In genomic region chr5:24586106-24586505, GRCm38 (mm10) we compare ENCODE assay signal across 8 mouse cellular contexts. TPM values are rescaled to one million over a fixed set of nuclear protein-coding genes. Genes with fewer than 3 reads are reported as not detected.
DNase-seq lines count a peak whose midpoint lies in the region; ATAC-seq and TF ChIP-seq lines count a peak whose summit lies in the region.

No protein-coding gene starts in this region.

- ATAC-seq in limb, embryonic 14.5 days (ENCODE audit: low FRiP score, low read depth), result peak; percentile 6; the same call in 1 of the 2 replicates
- no peak for ATAC-seq in stomach, embryonic 15.5 days (ENCODE audit: insufficient read depth, low FRiP score, low read depth)

- peak overlapping the region; percentile 90 for H3K4me3 ChIP-seq in spleen, adult 2 months (ENCODE audit: extremely low read depth, insufficient read depth, insufficient read length)
- H3K4me3 ChIP-seq in embryonic fibroblast, embryonic 13.5 days (ENCODE audit: insufficient read depth, low read length), result peak overlapping the region; percentile 86
- H3K4me3 ChIP-seq in limb, embryonic 14.5 days (replicated peaks; ENCODE audit: low read length), result peak overlapping the region; percentile 76
- H3K4me3 ChIP-seq in stomach, embryonic 15.5 days (replicated peaks), result peak overlapping the region; percentile 80

- no peaks in the 10 kb centered on the region for H3K9me3 ChIP-seq in limb, embryonic 14.5 days (ENCODE audit: control insufficient read depth, low read length)
- H3K9me3 ChIP-seq in stomach, embryonic 15.5 days, result no peaks in the 10 kb centered on the region

- no peaks in the 10 kb centered on the region for H3K27me3 ChIP-seq in spleen, adult 2 months (ENCODE audit: control insufficient read depth, insufficient read depth, low read length)
- H3K27me3 ChIP-seq in limb, embryonic 14.5 days (ENCODE audit: control insufficient read depth, insufficient read depth, low read length), result no peaks in the 10 kb centered on the region
- no peaks in the 10 kb centered on the region for H3K27me3 ChIP-seq in stomach, embryonic 15.5 days (replicated peaks)

- peak overlapping the region; percentile 74 for H3K4me2 ChIP-seq in limb, embryonic 14.5 days (replicated peaks; ENCODE audit: low read depth, low read length, severe bottlenecking)
- H3K4me2 ChIP-seq in stomach, embryonic 15.5 days, result peak overlapping the region; percentile 81

- H3K36me3 ChIP-seq in spleen, adult 2 months (ENCODE audit: control insufficient read depth, insufficient read depth, low read length), result peaks cover 7% of the 10 kb centered on the region; the same call in 1 of the 2 replicates
- H3K36me3 ChIP-seq in limb, embryonic 14.5 days (ENCODE audit: control insufficient read depth, insufficient read depth, low read length), result peaks cover 28% of the 10 kb centered on the region
- peaks cover 15% of the 10 kb centered on the region; the same call in 1 of the 2 replicates for H3K36me3 ChIP-seq in stomach, embryonic 15.5 days

- H3K9ac ChIP-seq in limb, embryonic 14.5 days (ENCODE audit: low read depth, low read length, severe bottlenecking), result peak overlapping the region; percentile 75
- H3K9ac ChIP-seq in stomach, embryonic 15.5 days, result peak overlapping the region; percentile 52; the same call in 1 of the 2 replicates

- no peak for TF ChIP-seq CTCF in spleen, adult 2 months (IDR thresholded peaks at IDR 0.05; ENCODE audit: extremely low read depth, insufficient read depth, insufficient read length, insufficient replicate concordance)
- no peak for TF ChIP-seq CTCF in embryonic fibroblast, embryonic 13.5 days (IDR thresholded peaks at IDR 0.05; ENCODE audit: borderline replicate concordance, insufficient read depth, low read length)

- WGBS in spleen, adult 2 months, result 7% methylated on average over 8 of the region's 8 CpGs
- 9% methylated on average over 8 of the region's 8 CpGs for WGBS in limb, embryonic 14.5 days
- WGBS in stomach, embryonic 15.5 days, result 11% methylated on average over 8 of the region's 8 CpGs

- H3K27ac ChIP-seq in spleen, adult 2 months (ENCODE audit: insufficient read depth, low read length), result 0 out of 2 replicates have a peak overlapping the region, but pooled peaks have one; percentile 10
- no peak overlapping the region for H3K27ac ChIP-seq in embryonic fibroblast, embryonic 13.5 days (ENCODE audit: insufficient read depth, low read length)
- H3K27ac ChIP-seq in limb, embryonic 14.5 days (replicated peaks; ENCODE audit: low read depth, low read length), result no peak overlapping the region
- no peak overlapping the region for H3K27ac ChIP-seq in stomach, embryonic 15.5 days

- H3K4me1 ChIP-seq in spleen, adult 2 months (ENCODE audit: control insufficient read depth, insufficient read depth, insufficient read length), result peaks cover 7% of the 10 kb centered on the region; the same call in 1 of the 2 replicates
- H3K4me1 ChIP-seq in embryonic fibroblast, embryonic 13.5 days (ENCODE audit: control insufficient read depth, insufficient read depth, low read length), result peaks cover 9% of the 10 kb centered on the region
- peaks cover 16% of the 10 kb centered on the region for H3K4me1 ChIP-seq in limb, embryonic 14.5 days (ENCODE audit: control insufficient read depth, insufficient read depth, low read length)
- peaks cover 19% of the 10 kb centered on the region for H3K4me1 ChIP-seq in stomach, embryonic 15.5 days

- no peak for TF ChIP-seq POLR2A in spleen, adult 2 months (IDR thresholded peaks at IDR 0.05; ENCODE audit: low read depth, low read length)
- TF ChIP-seq POLR2A in embryonic fibroblast, embryonic 13.5 days (IDR thresholded peaks at IDR 0.05; ENCODE audit: low read depth, low read length), result no peak
- no peak for TF ChIP-seq POLR2A in limb, embryonic 14.5 days (IDR thresholded peaks at IDR 0.05; ENCODE audit: borderline replicate concordance, extremely low read depth, insufficient read depth, insufficient read length)

- DNase-seq in spleen, adult 2 months (ENCODE audit: low read depth in 1 of 2, low spot score in 2 of 2), result no peak
- no peak for DNase-seq in spleen, postnatal 14 days (ENCODE audit: low spot score in 2 of 2)
- DNase-seq in limb, embryonic 14.5 days (ENCODE audit: low spot score), result no peak
- DNase-seq in cerebellum, adult 8-10 months, result no peak
- no peak for DNase-seq in spleen, postnatal 36 days (ENCODE audit: low spot score in 2 of 2)
- DNase-seq in adrenal gland, postnatal 36 days, result no peak

RNA-seq across cellular contexts. Expression of gene Chpf2, which starts 0.4 kb away (rescaled TPM):
- 30.0 and 38.9 TPM in 2 replicates for polyA plus RNA-seq in spleen, adult 2 months (2012; rRNA removed)
- polyA plus RNA-seq in embryonic fibroblast, embryonic 13.5 days (2011; ENCODE audit: insufficient read length, low read depth, missing spikeins), result 45.5 and 54.6 TPM in 2 replicates
- polyA plus RNA-seq in limb, embryonic 14.5 days (2012; rRNA removed), result 56.2 and 57.0 TPM in 2 replicates
- polyA plus RNA-seq in limb, embryonic 14.5 days (2014; fragmentation: Nextera tagmentation; extraction: Ambion mirVana), result 21.3 and 23.1 TPM in 2 replicates
- polyA plus RNA-seq in stomach, embryonic 15.5 days (2015; fragmentation: Nextera tagmentation; extraction: Ambion mirVana), result 18.6 and 21.2 TPM in 2 replicates
- total RNA-seq in adrenal gland, postnatal 36 days (2021), result 10 to 100 TPM; 35.7 to 52.5 TPM

RNA-seq across cellular contexts. Expression of gene Abcf2, which starts 8.8 kb away (rescaled TPM):
- 30.6 and 43.3 TPM in 2 replicates for polyA plus RNA-seq in spleen, adult 2 months (2012; rRNA removed)
- polyA plus RNA-seq in embryonic fibroblast, embryonic 13.5 days (2011; ENCODE audit: insufficient read length, low read depth, missing spikeins), result 69.3 and 73.4 TPM in 2 replicates
- polyA plus RNA-seq in limb, embryonic 14.5 days (2012; rRNA removed), result 81.0 and 82.5 TPM in 2 replicates
- polyA plus RNA-seq in limb, embryonic 14.5 days (2014; fragmentation: Nextera tagmentation; extraction: Ambion mirVana), result 94.3 TPM in 2 replicates
- polyA plus RNA-seq in stomach, embryonic 15.5 days (2015; fragmentation: Nextera tagmentation; extraction: Ambion mirVana), result 85.9 and 90.0 TPM in 2 replicates
- 10 to 100 TPM; 69.3 to 79.2 TPM for total RNA-seq in adrenal gland, postnatal 36 days (2021)

RNA-seq across cellular contexts. Expression of gene 4931409K22Rik, which starts 29.5 kb away (rescaled TPM):
- polyA plus RNA-seq in spleen, adult 2 months (2012; rRNA removed), result not detected in 2 replicates
- not detected in 2 replicates for polyA plus RNA-seq in embryonic fibroblast, embryonic 13.5 days (2011; ENCODE audit: insufficient read length, low read depth, missing spikeins)
- polyA plus RNA-seq in limb, embryonic 14.5 days (2012; rRNA removed), result 0.35 and 0.51 TPM in 2 replicates
- polyA plus RNA-seq in limb, embryonic 14.5 days (2014; fragmentation: Nextera tagmentation; extraction: Ambion mirVana), result 0.12 and 0.17 TPM in 2 replicates
- polyA plus RNA-seq in stomach, embryonic 15.5 days (2015; fragmentation: Nextera tagmentation; extraction: Ambion mirVana), result 0.14 and 0.24 TPM in 2 replicates
- not detected for total RNA-seq in adrenal gland, postnatal 36 days (2021)

RNA-seq across cellular contexts. Expression of gene Smarcd3, which starts 38.1 kb away (rescaled TPM):
- 2.5 and 3.4 TPM in 2 replicates for polyA plus RNA-seq in spleen, adult 2 months (2012; rRNA removed)
- 22.9 and 27.8 TPM in 2 replicates for polyA plus RNA-seq in embryonic fibroblast, embryonic 13.5 days (2011; ENCODE audit: insufficient read length, low read depth, missing spikeins)
- 91.5 and 93.6 TPM in 2 replicates for polyA plus RNA-seq in limb, embryonic 14.5 days (2012; rRNA removed)
- polyA plus RNA-seq in limb, embryonic 14.5 days (2014; fragmentation: Nextera tagmentation; extraction: Ambion mirVana), result 52.7 and 59.6 TPM in 2 replicates
- 22.2 and 25.1 TPM in 2 replicates for polyA plus RNA-seq in stomach, embryonic 15.5 days (2015; fragmentation: Nextera tagmentation; extraction: Ambion mirVana)
- 10 to 100 TPM; 16.0 to 17.4 TPM for total RNA-seq in adrenal gland, postnatal 36 days (2021)

RNA-seq across cellular contexts. Expression of gene Asb10, which starts 45.3 kb away (rescaled TPM):
- polyA plus RNA-seq in spleen, adult 2 months (2012; rRNA removed), result 0.07 and 0.08 TPM in 2 replicates
- polyA plus RNA-seq in embryonic fibroblast, embryonic 13.5 days (2011; ENCODE audit: insufficient read length, low read depth, missing spikeins), result not detected in 2 replicates
- polyA plus RNA-seq in limb, embryonic 14.5 days (2012; rRNA removed), result 2.7 and 3.8 TPM in 2 replicates
- polyA plus RNA-seq in limb, embryonic 14.5 days (2014; fragmentation: Nextera tagmentation; extraction: Ambion mirVana), result 0.62 and 1.1 TPM in 2 replicates
- polyA plus RNA-seq in stomach, embryonic 15.5 days (2015; fragmentation: Nextera tagmentation; extraction: Ambion mirVana), result 0.32 and 0.57 TPM in 2 replicates
- total RNA-seq in adrenal gland, postnatal 36 days (2021), result under 1 TPM in 1 of 2 experiments, not detected in 1; 0.49 TPM
